Mouse (Mus musculus): ENCODE measurements around the gene Tm9sf2.

DNA sequence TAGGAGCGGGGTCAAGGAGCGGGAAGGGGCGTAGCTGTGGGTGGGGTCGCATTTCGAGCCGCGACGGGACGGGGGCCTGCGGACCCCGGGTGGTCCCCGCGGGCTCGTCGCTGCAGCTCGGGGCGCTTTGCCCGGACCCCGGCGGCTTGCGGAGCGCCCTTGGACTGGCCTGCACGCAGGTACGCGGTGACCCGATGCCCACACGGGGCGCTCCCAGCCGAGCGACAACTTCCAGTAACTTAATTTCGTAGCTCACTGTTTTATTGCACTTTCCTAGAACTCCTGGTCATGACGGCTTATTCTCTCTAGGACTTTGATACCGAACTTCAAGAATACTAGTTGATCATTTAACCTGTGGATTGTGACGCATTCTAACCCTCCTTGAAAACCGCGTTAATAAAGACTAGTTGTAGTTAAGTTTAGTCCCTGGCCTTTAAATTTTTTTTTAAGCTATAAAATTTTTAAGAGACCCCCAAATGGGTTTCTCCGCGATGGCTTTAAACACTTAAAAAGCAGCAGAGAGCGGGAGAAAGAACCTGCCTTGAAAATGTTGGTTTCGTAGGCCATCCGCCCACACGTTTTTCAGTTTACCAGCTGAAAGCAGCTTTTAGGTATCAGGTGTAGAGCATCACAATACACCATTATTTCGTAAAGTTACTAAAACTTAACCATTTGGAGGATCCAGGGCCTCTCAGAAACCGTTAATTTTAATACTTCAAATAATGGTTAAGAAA, 810 bp downstream of the Tm9sf2 start:
- TF ChIP-seq POLR2A (IDR thresholded peaks at IDR 0.05; ENCODE audit: extremely low read depth, insufficient read depth, low read length) (no peak), CTCF (IDR thresholded peaks at IDR 0.05; ENCODE audit: extremely low read depth, insufficient read depth, low read length) (no peak)

All from cortical plate, adult 2 months (tissue).